Mouse (Mus musculus) kidney, postnatal 10 days (tissue): ENCODE measurements around the gene Ipo9.
A peak's percentile ranks its signal among the peaks of the same experiment; 100 is the strongest.

Experiments
- DNase-seq: peaks from one replicate; pipeline ENCODE4 v3.0.0; 2021; ENCODE audit warnings: mixed read lengths

Ipo9 gene

GRCm38 (mm10) chr1:135427390-135427789 lies 2.9 kb downstream of the Ipo9 start:
- no peak for DNase-seq

GRCm38 (mm10) chr1:135426645-135427044 lies 3.7 kb downstream of the Ipo9 start:
- no peak for DNase-seq

- DNase-seq, result no peak
Observed at GRCm38 (mm10) chr1:135422772-135423171, 7.5 kb downstream of the Ipo9 start.

GRCm38 (mm10) chr1:135413996-135414395 lies 16.3 kb downstream of the Ipo9 start:
- no peak for DNase-seq

- no peak for DNase-seq
Observed at GRCm38 (mm10) chr1:135412130-135412529, 18.2 kb downstream of the Ipo9 start.

GRCm38 (mm10) chr1:135410967-135411366 lies 19.3 kb downstream of the Ipo9 start:
- DNase-seq, result peak; percentile 71

GRCm38 (mm10) chr1:135408973-135409372 lies 21.3 kb downstream of the Ipo9 start:
- no peak for DNase-seq

- no peak for DNase-seq
Observed at GRCm38 (mm10) chr1:135405356-135405755, 24.9 kb downstream of the Ipo9 start.

GRCm38 (mm10) chr1:135401452-135402110 lies 28.7 kb downstream of the Ipo9 start:
- peak; percentile 30 for DNase-seq

- DNase-seq, result no peak
Observed at GRCm38 (mm10) chr1:135399466-135399865, 30.8 kb downstream of the Ipo9 start.

GRCm38 (mm10) chr1:135385161-135385560 lies 45.1 kb downstream of the Ipo9 start:
- no peak for DNase-seq

- no peak for DNase-seq
Observed at GRCm38 (mm10) chr1:135384171-135384570, 46.1 kb downstream of the Ipo9 start.

GRCm38 (mm10) chr1:135381560-135381959 lies 48.7 kb downstream of the Ipo9 start:
- DNase-seq, result peak; percentile 51

GRCm38 (mm10) chr1:135380071-135380991 lies 50.0 kb downstream of the Ipo9 start:
- no peak for DNase-seq

- DNase-seq, result no peak
Observed at GRCm38 (mm10) chr1:135379048-135379447, 51.3 kb downstream of the Ipo9 start.

- DNase-seq, result no peak
Observed at GRCm38 (mm10) chr1:135378576-135378975, 51.7 kb downstream of the Ipo9 start.

GRCm38 (mm10) chr1:135374868-135375581 lies 55.3 kb downstream of the Ipo9 start, which contains the start of gene Shisa4:
Gene Shisa4, minus strand, starts transcription at chr1:135375237.
- DNase-seq, result peak; percentile 90

- peak; percentile 51 for DNase-seq
Observed at GRCm38 (mm10) chr1:135374175-135374867, 56.0 kb downstream of the Ipo9 start.

GRCm38 (mm10) chr1:135373171-135373677 lies 57.1 kb downstream of the Ipo9 start:
- no peak for DNase-seq

GRCm38 (mm10) chr1:135369415-135369814 lies 60.9 kb downstream of the Ipo9 start:
- no peak for DNase-seq

- DNase-seq, result peak; percentile 81
Observed at GRCm38 (mm10) chr1:135368982-135369381, 61.3 kb downstream of the Ipo9 start.

- peak; percentile 93 for DNase-seq
Observed at GRCm38 (mm10) chr1:135368245-135368644, 62.1 kb downstream of the Ipo9 start.
